Mouse (Mus musculus) liver, postnatal 0 days (tissue): ENCODE results near the gene Sipa1l3.

Experiments
- CTCF ChIP-seq: sonication (generic); IDR thresholded peaks from 2 replicates; pipeline ENCODE4 v1.5.1; 2016; ENCODE audit warnings: antibody characterized with exemption, low read depth
- EP300 ChIP-seq: IDR thresholded peaks from 2 replicates; pipeline ENCODE4 v1.6.1; 2016; ENCODE audit warnings: antibody characterized with exemption, low read depth, mild to moderate bottlenecking

GRCm38 (mm10) chr7:29316137-29316734, 202.2 kb downstream of the Sipa1l3 start:
- TF ChIP-seq CTCF (no peak), EP300 (no peak)
